Mouse (Mus musculus) adrenal gland, postnatal 10 days (tissue): ENCODE measurements around the gene Slc41a2. TPM values are rescaled to one million over a fixed set of nuclear protein-coding genes. Genes with fewer than 3 reads are reported as not detected.

Experiments used
- DNase-seq: peaks from one replicate; pipeline ENCODE4 v3.0.0; 2021; ENCODE audit warnings: mixed read lengths
- total RNA-seq, 2 experiments: library from RNA; stranded (reverse); gene quantifications; 2 replicates each; pipeline ENCODE4 v1.2.3; 2021

Slc41a2 gene
- total RNA-seq, 2 experiments from 2014 or later: 4.5 to 5.2 TPM

DNA sequence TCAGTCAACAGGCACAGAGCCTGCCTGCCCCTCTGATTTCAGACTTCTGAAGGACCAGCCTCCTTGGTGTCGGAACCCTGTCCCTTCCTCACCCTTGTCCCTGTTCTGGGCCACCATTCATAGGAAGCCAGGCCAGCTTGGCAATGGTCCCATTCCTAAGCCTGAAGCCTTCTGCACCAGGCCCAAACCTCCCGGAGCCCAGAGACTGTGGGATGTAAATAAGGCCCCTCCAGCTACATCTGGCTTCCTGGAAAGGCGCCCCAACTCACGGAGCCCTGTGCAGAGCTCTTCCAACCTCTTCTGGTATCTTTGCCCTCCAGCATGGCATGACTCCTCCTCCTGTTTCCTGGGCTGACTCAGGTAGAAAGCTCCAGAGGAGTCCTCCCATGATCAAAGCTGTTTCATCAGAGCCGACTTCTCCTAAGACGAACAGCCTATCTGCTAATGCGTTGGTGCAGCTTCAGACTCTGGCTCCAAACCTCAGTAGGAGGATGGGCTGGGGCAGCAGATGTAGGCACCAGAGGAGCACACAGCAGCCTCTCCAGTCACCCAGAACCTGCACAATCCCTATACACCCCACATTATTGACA is 153.1 kb downstream of the Slc41a2 start:
- DNase-seq: peak; percentile 67

- no peak for DNase-seq
These were observed 153.8 kb downstream of the Slc41a2 start for GRCm38 (mm10) chr10:83183634-83184479.

DNA sequence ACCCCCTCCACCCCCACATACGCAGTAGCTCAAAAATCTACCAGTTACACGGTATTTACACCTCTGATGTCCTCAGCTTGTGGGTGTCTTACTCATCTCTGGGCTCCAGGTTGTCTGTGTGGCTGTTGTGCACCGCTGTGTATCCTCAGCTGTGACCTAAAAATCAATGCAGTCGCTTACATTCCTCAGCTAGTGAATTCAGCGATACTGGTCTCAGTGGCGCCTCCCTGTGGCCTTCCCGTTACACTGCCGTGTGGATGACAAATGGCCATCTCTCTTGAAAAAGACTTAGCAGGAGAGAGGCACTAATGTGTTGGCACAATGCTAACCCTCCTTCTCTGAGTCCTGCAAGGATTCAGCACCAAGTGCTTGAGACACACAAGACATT is 155.1 kb downstream of the Slc41a2 start:
- DNase-seq: peak; percentile 88

- peak; percentile 16 for DNase-seq
These were observed 155.7 kb downstream of the Slc41a2 start for GRCm38 (mm10) chr10:83181831-83182572.

Other genes starting within 250 kb of the Slc41a2 start
- gene D10Wsu102e, start 22.3 kb upstream of the Slc41a2 start, total RNA-seq: under 1 TPM; 0.63 to 1.00 TPM
- gene Aldh1l2, start 196.3 kb upstream of the Slc41a2 start, total RNA-seq: 1 to 10 TPM; 1.5 to 2.5 TPM
- 10 to 100 TPM; 18.0 to 20.8 TPM for gene Washc4, start 205.9 kb upstream of the Slc41a2 start, total RNA-seq